Mouse (Mus musculus) embryonic facial prominence, embryonic 13.5 days (tissue): ENCODE measurements around the gene Klk1b4. TPM values are rescaled to one million over a fixed set of nuclear protein-coding genes. Genes with fewer than 3 reads are reported as not detected.
"Not testable (repeated sequence)": the region's sequence is repeated elsewhere in the genome, so short reads cannot be mapped to it uniquely, and the experiment has no call there.

Experiments used
- ATAC-seq: fragments of 200-750 bp; cut with Nextera tagmentation; 2 replicates; pipeline ENCODE4 v1.8.0; 2017; ENCODE audit warnings: low read depth; ENCODE audit not compliant: insufficient number of reproducible peaks, insufficient read depth, low FRiP score, low TSS enrichment
- H3K27ac ChIP-seq: fragments of 300-500 bp; sonication (generic); 2 replicates; pipeline ENCODE4 v1.5.1; 2015; ENCODE audit warnings: moderate library complexity, mild to moderate bottlenecking, inconsistent platforms
- H3K27me3 ChIP-seq: fragments of 300-500 bp; sonication (generic); 2 replicates; pipeline ENCODE4 v1.6.1; 2015; ENCODE audit warnings: mild to moderate bottlenecking, inconsistent platforms
- H3K36me3 ChIP-seq: fragments of 300-500 bp; sonication (generic); 2 replicates; pipeline ENCODE4 v1.6.1; 2015; ENCODE audit warnings: mild to moderate bottlenecking, inconsistent platforms
- H3K4me1 ChIP-seq: fragments of 300-500 bp; sonication (generic); 2 replicates; pipeline ENCODE4 v1.6.1; 2015; ENCODE audit warnings: inconsistent platforms
- H3K4me2 ChIP-seq: fragments of 300-500 bp; sonication (generic); 2 replicates; pipeline ENCODE4 v1.6.1; 2015; ENCODE audit warnings: moderate library complexity, mild to moderate bottlenecking, inconsistent platforms
- H3K4me3 ChIP-seq: fragments of 300-500 bp; sonication (generic); 2 replicates; pipeline ENCODE4 v1.5.1; 2015; ENCODE audit warnings: mild to moderate bottlenecking, inconsistent platforms
- H3K9ac ChIP-seq: fragments of 300-500 bp; sonication (generic); 2 replicates; pipeline ENCODE4 v1.6.1; 2015; ENCODE audit warnings: mild to moderate bottlenecking, inconsistent platforms
- H3K9me3 ChIP-seq: fragments of 300-500 bp; sonication (generic); 2 replicates; pipeline ENCODE4 v1.6.1; 2016; ENCODE audit warnings: inconsistent platforms
- WGBS: fragments of 180-500 bp; shearing (Covaris S2); methylation state at CpG from one replicate; pipeline ENCODE4 v1.1.7; 2015; ENCODE audit warnings: mixed read lengths; 5-methylcytosine and 5-hydroxymethylcytosine counted together
- polyA plus RNA-seq: library from polyadenylated mRNA; unstranded; fragments of >200 nt; fragmentation: Nextera tagmentation; extraction: Ambion mirVana; gene quantifications from 2 replicates; pipeline ENCODE4 v1.2.1, GENCODE M21; 2015

Klk1b4 gene
- not detected in 2 replicates for polyA plus RNA-seq

DNA sequence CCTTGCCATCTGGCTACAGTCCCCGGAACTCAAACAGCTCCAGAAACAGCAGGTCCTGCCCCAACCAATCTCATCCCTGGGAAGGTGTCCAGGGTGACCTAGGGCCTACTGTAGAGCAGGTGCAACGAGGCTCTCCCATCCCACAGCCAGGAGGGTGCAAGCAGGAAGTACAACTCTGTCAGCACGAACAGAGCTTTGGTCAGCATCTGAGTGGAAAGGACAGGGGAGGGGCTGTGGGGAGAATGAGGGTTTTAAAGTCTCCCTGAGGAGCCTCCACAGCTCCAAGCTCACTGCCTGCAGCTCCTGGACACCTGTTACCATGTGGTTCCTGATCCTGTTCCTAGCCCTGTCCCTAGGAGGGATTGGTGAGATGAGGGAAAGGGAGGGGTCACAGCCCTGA lies at the start of gene Klk1b4:
Gene Klk1b4, plus strand, starts transcription at position 301 of the 400 bp plus-strand sequence.
- H3K9ac ChIP-seq, ATAC-seq, H3K4me3 ChIP-seq, H3K27ac ChIP-seq, H3K9me3 ChIP-seq, H3K36me3 ChIP-seq, H3K27me3 ChIP-seq, H3K4me1 ChIP-seq, H3K4me2 ChIP-seq: not testable (repeated sequence)
- 55% methylated on average over 3 of the region's 3 CpGs for WGBS

DNA sequence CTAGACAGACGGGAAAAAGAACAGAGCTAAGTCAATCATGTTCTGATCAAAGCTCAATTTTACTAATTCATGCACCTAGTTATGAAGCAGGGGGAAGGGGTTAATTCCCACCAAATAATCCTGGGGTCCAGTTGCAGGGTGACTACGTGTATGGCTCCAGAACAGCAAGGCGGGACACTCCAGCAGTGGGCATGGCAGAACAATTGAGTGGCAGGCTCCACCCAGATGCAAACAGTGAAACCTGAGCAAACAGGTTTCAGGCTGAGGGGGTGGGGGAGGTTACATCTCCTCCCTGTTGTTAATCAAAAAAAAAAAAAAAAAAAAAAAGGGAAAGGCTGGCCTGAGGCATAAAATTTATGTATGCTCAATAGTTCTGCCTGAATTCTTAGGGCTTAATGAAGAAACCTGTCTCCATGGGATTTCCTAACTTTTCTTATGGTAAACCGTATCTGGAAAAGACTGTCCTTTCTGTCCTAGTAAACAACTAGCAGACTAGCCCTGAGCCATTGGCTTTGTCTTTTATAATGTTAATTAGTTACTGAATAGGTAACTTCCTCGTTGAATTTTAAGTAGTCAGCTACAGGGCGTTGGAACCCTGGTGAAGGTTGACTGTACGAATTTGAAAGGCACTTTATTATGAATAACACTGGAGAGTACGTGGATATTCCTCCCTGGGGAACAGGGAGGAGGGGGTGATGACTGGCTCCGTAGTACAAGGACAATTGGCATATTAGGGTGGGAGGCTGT lies 27.8 kb upstream of the Klk1b4 start:
- 57% methylated on average over 9 of the region's 9 CpGs for WGBS
- Histone ChIP-seq H3K36me3 (no peaks in the 10 kb centered on the region), H3K4me2 (no peak overlapping the region), H3K9me3 (no peaks in the 10 kb centered on the region), H3K4me3 (no peak overlapping the region), H3K27me3 (no peaks in the 10 kb centered on the region), H3K9ac (no peak overlapping the region), H3K4me1 (no peaks in the 10 kb centered on the region), H3K27ac (no peak overlapping the region)
- no peak for ATAC-seq

DNA sequence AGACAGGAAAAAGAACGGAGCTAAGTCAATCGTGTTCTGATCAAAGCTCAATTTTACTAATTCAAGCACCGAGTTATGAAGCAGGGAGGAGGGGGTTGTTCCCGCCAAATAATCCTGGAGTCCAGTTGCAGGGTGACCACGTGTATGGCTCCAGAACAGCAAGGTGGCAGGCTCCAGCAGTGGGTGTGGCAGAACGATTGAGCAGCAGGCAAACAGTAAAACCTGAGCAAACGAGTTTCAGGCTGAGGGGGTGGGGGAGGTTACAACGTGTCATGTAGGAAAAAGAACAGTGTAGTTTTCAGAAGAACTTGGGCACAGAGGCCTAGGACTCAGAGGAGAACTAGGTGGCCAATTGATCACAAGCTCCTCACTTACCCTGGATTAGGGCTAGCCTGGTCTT lies 20.7 kb upstream of the Klk1b4 start:
- WGBS: 64% methylated on average over 8 of the region's 8 CpGs
- not testable (repeated sequence) for H3K4me2 ChIP-seq, H3K4me1 ChIP-seq, H3K27ac ChIP-seq, H3K9ac ChIP-seq, H3K4me3 ChIP-seq, ATAC-seq, H3K9me3 ChIP-seq, H3K36me3 ChIP-seq, H3K27me3 ChIP-seq

DNA sequence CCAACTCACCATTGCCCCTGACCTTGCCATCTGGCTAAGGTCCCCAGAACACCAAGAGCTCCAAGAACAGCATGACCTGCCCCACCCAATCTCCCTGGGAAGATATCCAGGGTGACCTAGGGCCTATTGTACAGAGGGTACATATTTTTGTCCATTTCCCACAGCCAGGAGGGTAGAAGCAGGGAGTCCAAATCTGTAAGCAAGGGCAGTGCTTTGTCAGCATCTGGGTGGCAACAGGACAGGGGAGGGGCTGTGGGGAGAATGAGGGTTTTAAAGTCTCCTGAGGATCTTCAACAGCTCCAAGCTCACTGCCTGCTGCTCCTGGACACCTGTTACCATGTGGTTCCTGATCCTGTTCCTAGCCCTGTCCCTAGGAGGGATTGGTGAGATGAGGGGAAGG lies 19.3 kb upstream of the Klk1b4 start, which contains the start of gene Klk1b24:
Gene Klk1b24, plus strand, starts transcription at position 301 of the 400 bp plus-strand sequence.
- not testable (repeated sequence) for H3K4me2 ChIP-seq, H3K27ac ChIP-seq, H3K4me1 ChIP-seq, H3K4me3 ChIP-seq, H3K9ac ChIP-seq, H3K27me3 ChIP-seq, ATAC-seq, H3K36me3 ChIP-seq, H3K9me3 ChIP-seq

DNA sequence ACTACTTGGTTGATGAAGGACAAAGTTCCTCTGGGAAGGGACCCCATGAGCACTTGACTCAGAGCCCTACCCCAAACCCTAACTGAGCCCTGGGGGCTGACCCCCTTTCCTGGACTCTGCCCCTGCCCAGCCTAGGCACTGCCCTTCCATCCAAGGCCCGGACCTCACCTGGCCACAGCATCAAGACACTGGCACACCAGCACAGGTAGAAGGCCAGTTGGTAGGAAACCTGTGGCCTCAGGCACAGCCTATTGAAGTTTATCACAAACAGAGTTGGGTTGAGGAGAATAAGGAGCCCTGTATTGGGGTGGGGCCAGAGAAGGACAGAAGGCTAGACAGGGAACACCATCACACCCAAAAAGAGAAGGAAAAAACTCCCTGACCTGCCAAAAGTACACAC lies 13.8 kb upstream of the Klk1b4 start:
- not testable (repeated sequence) for H3K4me1 ChIP-seq, ATAC-seq, H3K27me3 ChIP-seq, H3K4me3 ChIP-seq, H3K4me2 ChIP-seq, H3K36me3 ChIP-seq, H3K9me3 ChIP-seq, H3K9ac ChIP-seq, H3K27ac ChIP-seq
- WGBS: 89% methylated on average over 1 of the region's 1 CpGs

DNA sequence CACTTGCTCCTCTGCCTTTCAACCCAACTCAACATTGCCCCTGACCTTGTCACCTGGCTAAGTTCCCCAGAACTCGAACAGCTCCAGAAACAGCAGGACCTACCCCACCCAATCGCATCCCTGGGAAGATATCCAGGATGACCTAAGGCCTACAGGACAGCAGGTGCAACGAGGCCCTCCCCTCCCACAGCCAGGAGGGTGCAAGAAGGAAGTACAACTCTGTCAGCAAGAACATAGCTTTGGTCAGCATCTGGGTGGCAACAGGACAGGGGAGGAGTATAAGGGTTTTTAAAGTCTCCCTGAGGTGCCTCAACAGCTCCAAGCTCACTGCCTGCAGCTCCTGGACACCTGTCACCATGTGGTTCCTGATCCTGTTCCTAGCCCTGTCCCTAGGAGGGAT lies 9.3 kb upstream of the Klk1b4 start, which contains the start of gene Klk1b3:
Gene Klk1b3, plus strand, starts transcription at position 301 of the 400 bp plus-strand sequence.
- no peak within 1 kb of the TSS for H3K9ac ChIP-seq
- H3K4me1 ChIP-seq: no peaks in the 10 kb centered on the region
- no peak within 1 kb of the TSS for H3K4me2 ChIP-seq
- H3K9me3 ChIP-seq: no peaks in the 10 kb centered on the region
- H3K27ac ChIP-seq: no peak within 1 kb of the TSS
- H3K4me3 ChIP-seq: no peak within 1 kb of the TSS
- WGBS: 63% methylated on average over 3 of the region's 3 CpGs
- no peak for ATAC-seq
- no peaks in the 10 kb centered on the region for H3K27me3 ChIP-seq
- H3K36me3 ChIP-seq: no peaks in the 10 kb centered on the region

DNA sequence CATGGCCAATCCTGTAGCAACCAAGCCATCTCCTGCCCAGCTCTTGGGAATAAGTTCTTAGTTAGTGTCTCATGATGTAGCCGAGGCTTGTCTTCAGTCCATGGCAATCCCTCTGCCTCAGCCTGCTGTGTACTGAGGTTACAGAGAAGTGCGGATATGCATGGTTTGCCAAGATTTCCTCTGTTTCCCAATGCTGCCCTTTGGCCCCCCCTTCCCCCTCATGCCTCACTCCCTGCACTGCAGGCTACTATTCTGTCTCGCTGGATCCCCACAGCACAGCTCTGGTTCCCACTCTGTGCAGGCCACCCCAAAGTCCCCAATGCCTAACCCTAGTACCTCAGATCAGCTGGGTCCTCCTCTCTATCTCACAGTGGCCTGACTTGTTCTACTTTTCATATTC lies 1.1 kb downstream of the Klk1b4 start:
- Histone ChIP-seq H3K27me3 (no peaks in the 10 kb centered on the region), H3K4me2 (no peak overlapping the region), H3K27ac (no peak overlapping the region), H3K9me3 (no peaks in the 10 kb centered on the region), H3K36me3 (no peaks in the 10 kb centered on the region), H3K4me1 (no peaks in the 10 kb centered on the region), H3K9ac (no peak overlapping the region), H3K4me3 (no peak overlapping the region)
- ATAC-seq: no peak
- WGBS: 85% methylated on average over 3 of the region's 3 CpGs

DNA sequence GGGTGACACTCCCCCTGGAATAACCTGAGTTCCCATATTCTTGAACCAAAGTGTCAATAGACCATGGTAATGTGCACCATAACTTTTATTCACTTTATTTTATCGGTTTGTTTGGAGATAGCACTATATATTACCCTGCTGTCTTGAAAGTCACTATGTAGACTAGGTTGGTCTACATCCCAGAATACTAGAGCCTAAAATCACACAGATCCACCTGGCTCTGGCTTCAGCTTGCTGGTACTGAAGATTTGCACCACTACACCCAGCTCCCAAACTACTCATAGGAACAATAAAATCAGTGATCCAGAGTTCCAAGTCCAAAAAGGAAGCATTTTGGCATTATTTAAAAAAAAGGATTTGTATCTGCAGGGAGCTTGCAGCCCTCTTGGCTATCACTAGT lies 8.4 kb downstream of the Klk1b4 start, which contains the start of gene Klk1b5:
Gene Klk1b5, plus strand, starts transcription at position 301 of the 400 bp plus-strand sequence.
- Histone ChIP-seq H3K4me3 (no peak within 1 kb of the TSS), H3K4me2 (no peak within 1 kb of the TSS), H3K27me3 (no peaks in the 10 kb centered on the region), H3K9me3 (no peaks in the 10 kb centered on the region), H3K9ac (no peak within 1 kb of the TSS), H3K4me1 (no peaks in the 10 kb centered on the region), H3K36me3 (no peaks in the 10 kb centered on the region), H3K27ac (no peak within 1 kb of the TSS)
- ATAC-seq: no peak
- WGBS: 77% methylated on average over 1 of the region's 1 CpGs

DNA sequence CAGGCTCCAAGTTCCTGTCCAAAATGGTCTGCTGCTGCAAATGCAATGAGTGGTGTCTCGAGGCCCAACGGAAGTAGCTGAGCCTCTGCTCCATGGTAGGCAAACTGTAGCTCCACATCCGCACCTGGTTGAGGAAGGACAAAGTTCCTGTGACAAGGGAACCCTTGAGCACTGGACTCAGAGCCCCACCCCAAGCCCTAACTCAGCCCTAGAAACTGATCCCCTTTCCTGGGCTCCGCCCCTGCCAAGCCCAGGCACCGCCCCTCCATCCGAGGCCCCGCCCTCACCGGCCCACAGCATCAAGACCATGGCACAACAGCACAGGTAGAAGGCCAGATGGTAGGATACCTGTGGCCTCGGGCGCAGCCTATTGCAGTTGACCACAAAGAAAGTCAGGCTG lies 14.4 kb downstream of the Klk1b4 start:
- not testable (repeated sequence) for H3K27me3 ChIP-seq, H3K9me3 ChIP-seq, H3K4me1 ChIP-seq, H3K4me2 ChIP-seq, H3K36me3 ChIP-seq, ATAC-seq, H3K4me3 ChIP-seq, H3K27ac ChIP-seq, H3K9ac ChIP-seq
- 66% methylated on average over 9 of the region's 10 CpGs for WGBS

DNA sequence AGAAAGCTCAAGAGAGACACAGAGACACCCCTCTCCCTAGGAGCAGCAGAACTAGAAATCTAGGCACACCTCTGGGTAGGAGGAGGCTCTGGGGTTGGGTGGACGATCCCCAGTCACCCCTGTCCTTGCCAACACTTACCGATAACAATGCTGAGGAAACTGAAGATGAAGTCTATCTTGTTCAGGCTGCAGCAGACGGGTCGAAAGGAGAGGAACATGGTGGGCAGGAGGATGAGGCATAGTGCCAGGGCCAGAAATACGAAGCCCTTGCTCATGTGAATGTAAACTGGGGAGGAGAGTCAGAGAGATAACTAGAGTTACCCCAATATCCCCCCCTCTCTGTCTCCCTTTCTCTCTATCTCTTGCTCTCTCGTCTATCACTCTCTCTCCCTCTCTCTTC lies 15.1 kb downstream of the Klk1b4 start:
- not testable (repeated sequence) for H3K36me3 ChIP-seq, H3K9me3 ChIP-seq, ATAC-seq, H3K4me2 ChIP-seq, H3K9ac ChIP-seq, H3K4me1 ChIP-seq, H3K27me3 ChIP-seq, H3K4me3 ChIP-seq, H3K27ac ChIP-seq
- 84% methylated on average over 6 of the region's 6 CpGs for WGBS

DNA sequence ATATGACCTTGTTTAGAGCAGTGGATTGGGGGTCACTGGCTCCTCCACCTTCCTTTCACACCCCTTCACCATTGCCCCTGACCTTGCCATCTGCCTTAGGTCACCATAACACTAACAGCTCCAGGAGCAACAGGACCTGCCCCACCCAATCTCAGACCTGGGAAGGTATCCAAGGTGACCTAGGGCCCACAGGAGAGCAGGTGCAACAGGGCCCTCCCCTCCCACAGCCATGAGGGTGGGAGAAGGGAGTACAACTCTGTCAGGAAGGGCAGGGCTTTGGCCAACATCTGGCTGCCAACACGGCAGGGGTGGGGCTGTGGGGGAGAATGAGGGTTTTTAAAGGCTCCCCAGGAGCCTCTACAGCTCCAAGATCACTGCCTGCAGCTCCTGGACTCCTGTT lies 17.8 kb downstream of the Klk1b4 start, which contains the start of gene Klk1:
Gene Klk1, plus strand, starts transcription at position 285 of the 400 bp plus-strand sequence.
- Histone ChIP-seq H3K27me3 (no peaks in the 10 kb centered on the region), H3K9me3 (no peaks in the 10 kb centered on the region), H3K27ac (no peak within 1 kb of the TSS), H3K4me3 (no peak within 1 kb of the TSS), H3K9ac (no peak within 1 kb of the TSS), H3K4me2 (no peak within 1 kb of the TSS), H3K36me3 (no peaks in the 10 kb centered on the region), H3K4me1 (no peaks in the 10 kb centered on the region)
- no peak for ATAC-seq
- WGBS: 22% methylated on average over 1 of the region's 1 CpGs

DNA sequence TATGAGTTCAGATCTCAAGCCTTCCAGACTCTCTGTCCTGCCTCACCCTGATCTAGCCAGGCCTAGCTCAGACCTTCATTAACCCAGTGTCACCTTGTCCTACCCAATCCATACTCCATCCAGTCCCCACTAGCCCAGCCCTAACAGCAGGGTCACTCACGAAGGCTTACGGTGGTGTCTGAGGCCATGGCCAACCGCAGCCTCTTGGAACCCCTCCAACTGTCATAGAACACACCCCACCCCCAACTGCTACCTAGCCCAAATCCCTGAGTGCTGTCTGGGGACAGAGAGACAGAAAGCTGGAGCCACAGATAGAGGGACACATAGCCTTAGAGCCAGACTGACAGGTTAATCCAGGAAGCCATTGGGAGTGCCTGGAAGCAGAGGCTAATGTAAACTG lies 28.7 kb downstream of the Klk1b4 start, which contains the start of gene Gm36864:
Gene Gm36864, plus strand, starts transcription at position 269 of the 400 bp plus-strand sequence.
- Histone ChIP-seq H3K27me3 (no peaks in the 10 kb centered on the region), H3K4me3 (no peak within 1 kb of the TSS), H3K4me1 (no peaks in the 10 kb centered on the region), H3K9ac (no peak within 1 kb of the TSS), H3K4me2 (no peak within 1 kb of the TSS), H3K36me3 (no peaks in the 10 kb centered on the region), H3K9me3 (no peaks in the 10 kb centered on the region), H3K27ac (no peak within 1 kb of the TSS)
- WGBS: 82% methylated on average over 3 of the region's 3 CpGs
- no peak for ATAC-seq
